Mouse (Mus musculus): ENCODE results near the gene Bmpr1b.

GRCm38 (mm10) chr3:142196142-142196541 lies 26.9 kb upstream of the Bmpr1b start:
- peak; percentile 49 for TF ChIP-seq CTCF (IDR thresholded peaks at IDR 0.05; ENCODE audit: low read depth, low read length)
- TF ChIP-seq POLR2A (IDR thresholded peaks at IDR 0.05; ENCODE audit: insufficient read depth, low read length) = no peak
- no peak for TF ChIP-seq EP300 (IDR thresholded peaks at IDR 0.05; ENCODE audit: insufficient read depth, low read depth, low read length)

Measured in ES-Bruce4 (cell line).